Mouse (Mus musculus) bone marrow, adult 2 months (tissue): ENCODE data around the gene Chmp2b.

ENCODE experiments used
- CTCF ChIP-seq: fragments of 200-500 bp; IDR thresholded peaks from 2 replicates; pipeline ENCODE4 v1.5.1; 2011; ENCODE audit warnings: low read length, control low read depth; ENCODE audit not compliant: control insufficient read depth, insufficient read depth
- POLR2A ChIP-seq: fragments of 200-500 bp; IDR thresholded peaks from 2 replicates; pipeline ENCODE4 v1.6.1; 2011; ENCODE audit warnings: low read depth, mild to moderate bottlenecking, control low read depth, low read length, borderline replicate concordance; ENCODE audit not compliant: control insufficient read depth

GRCm38 (mm10) chr16:65526004-65526403 lies 36.5 kb downstream of the Chmp2b start:
- no peak for TF ChIP-seq CTCF
- TF ChIP-seq POLR2A = no peak
